ENCODE assay signal across 8 mouse cellular contexts in the genomic region with DNA sequence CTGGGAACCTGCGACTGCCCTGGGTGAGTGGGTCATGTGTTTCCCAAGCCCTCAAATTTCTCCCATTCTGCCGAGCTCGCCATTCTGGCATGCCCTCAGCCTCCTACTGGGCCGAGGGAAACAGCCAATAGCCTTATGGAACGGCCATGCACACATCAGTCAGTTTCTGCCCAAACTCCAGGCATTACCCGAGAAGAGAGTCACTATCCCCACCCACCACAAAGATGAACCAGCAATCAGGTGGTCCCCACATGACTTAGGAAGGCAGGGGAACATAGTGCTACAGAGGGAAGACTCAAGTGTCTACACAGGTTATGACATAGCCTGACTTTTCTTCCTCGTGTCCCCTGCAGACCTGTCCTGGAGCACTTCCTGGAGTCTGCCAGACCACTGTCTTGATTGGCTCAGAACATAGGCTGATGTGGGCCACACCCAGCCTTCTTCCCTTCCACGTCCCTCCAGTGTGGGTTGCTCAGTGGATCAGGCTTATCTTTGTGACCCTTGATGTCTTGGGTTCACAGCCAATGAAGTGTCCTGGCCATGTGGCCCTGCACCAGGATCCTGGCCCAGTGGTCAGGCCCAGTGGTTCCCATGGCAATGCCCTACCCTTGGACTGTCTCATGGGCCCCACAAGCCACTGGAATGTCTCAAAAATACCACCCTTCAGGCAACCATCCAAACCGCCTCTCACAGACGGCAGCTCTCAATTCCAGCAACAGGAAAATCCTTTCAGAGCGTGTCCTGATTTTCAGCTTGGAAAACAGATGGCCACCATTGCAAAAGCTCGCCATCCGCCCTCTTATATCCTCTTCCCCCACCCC. TPM values are rescaled to one million over a fixed set of nuclear protein-coding genes. Genes with fewer than 3 reads are reported as not detected.
DNase-seq lines count a peak whose midpoint lies in the region; ATAC-seq lines count a peak whose summit lies in the region.

No protein-coding gene starts in this region.

- H3K9me3 ChIP-seq in neural tube, embryonic 13.5 days, result no peaks in the 10 kb centered on the region
- no peaks in the 10 kb centered on the region for H3K9me3 ChIP-seq in heart, embryonic 16.5 days (replicated peaks; ENCODE audit: control insufficient read depth, low read length)
- no peaks in the 10 kb centered on the region for H3K9me3 ChIP-seq in midbrain, embryonic 14.5 days (ENCODE audit: control insufficient read depth, low read length)

- no peak for ATAC-seq in neural tube, embryonic 13.5 days (ENCODE audit: low read depth)
- no peak for ATAC-seq in heart, embryonic 16.5 days (replicated peaks; ENCODE audit: extremely low read depth, insufficient read depth, low FRiP score)
- no peak for ATAC-seq in midbrain, embryonic 14.5 days (ENCODE audit: low FRiP score, low TSS enrichment)
- ATAC-seq in megakaryocyte-erythroid progenitor cell, adult 5-6 weeks (replicated peaks; ENCODE audit: low FRiP score, low TSS enrichment, poor library complexity, severe bottlenecking), result no peak

- 46% methylated on average over 13 of the region's 13 CpGs for WGBS in neural tube, embryonic 13.5 days
- WGBS in heart, embryonic 16.5 days, result 47% methylated on average over 13 of the region's 13 CpGs
- 30% methylated on average over 13 of the region's 13 CpGs for WGBS in midbrain, embryonic 14.5 days

- H3K4me3 ChIP-seq in neural tube, embryonic 13.5 days, result no peak overlapping the region
- H3K4me3 ChIP-seq in heart, embryonic 16.5 days (ENCODE audit: low read length), result no peak overlapping the region
- H3K4me3 ChIP-seq in midbrain, embryonic 14.5 days (replicated peaks; ENCODE audit: low read depth, low read length), result no peak overlapping the region

- no peaks in the 10 kb centered on the region for H3K27me3 ChIP-seq in neural tube, embryonic 13.5 days
- no peaks in the 10 kb centered on the region for H3K27me3 ChIP-seq in heart, embryonic 16.5 days (ENCODE audit: control insufficient read depth, insufficient read depth, low read length)
- no peaks in the 10 kb centered on the region for H3K27me3 ChIP-seq in midbrain, embryonic 14.5 days (ENCODE audit: control insufficient read depth, insufficient read depth, low read length)

- H3K36me3 ChIP-seq in neural tube, embryonic 13.5 days, result no peaks in the 10 kb centered on the region
- H3K36me3 ChIP-seq in heart, embryonic 16.5 days (ENCODE audit: control insufficient read depth, insufficient read depth), result no peaks in the 10 kb centered on the region
- H3K36me3 ChIP-seq in midbrain, embryonic 14.5 days (ENCODE audit: control insufficient read depth, insufficient read depth, low read length), result no peaks in the 10 kb centered on the region

- peak overlapping the region; percentile 100 for H3K27ac ChIP-seq in neural tube, embryonic 13.5 days (replicated peaks)
- H3K27ac ChIP-seq in heart, embryonic 16.5 days (ENCODE audit: low read length), result peak overlapping the region; percentile 99
- H3K27ac ChIP-seq in midbrain, embryonic 14.5 days (replicated peaks; ENCODE audit: low read depth, low read length), result peak overlapping the region; percentile 50

- peaks cover 73% of the 10 kb centered on the region for H3K4me1 ChIP-seq in neural tube, embryonic 13.5 days (replicated peaks)
- H3K4me1 ChIP-seq in heart, embryonic 16.5 days (ENCODE audit: control insufficient read depth, insufficient read depth, low read length), result peaks cover 56% of the 10 kb centered on the region
- H3K4me1 ChIP-seq in midbrain, embryonic 14.5 days (ENCODE audit: control insufficient read depth, insufficient read depth, low read length), result peaks cover 62% of the 10 kb centered on the region

- no peak for DNase-seq in neural tube, embryonic 10.5 days (ENCODE audit: extremely low spot score, low spot score)
- DNase-seq in cerebellum, postnatal 25 days, result peak; percentile 63 to 71
- DNase-seq in layer of hippocampus, postnatal 14 days (ENCODE audit: low spot score in 2 of 2), result peak; percentile 56 to 81
- DNase-seq in midbrain, embryonic 14.5 days, result peak; percentile 76
- no peak for DNase-seq in B cell, adult 2 months

- no peak overlapping the region for H3K4me2 ChIP-seq in neural tube, embryonic 13.5 days
- H3K4me2 ChIP-seq in heart, embryonic 16.5 days (ENCODE audit: low read depth, low read length), result no peak overlapping the region
- no peak overlapping the region for H3K4me2 ChIP-seq in midbrain, embryonic 14.5 days (ENCODE audit: low read length)

- H3K9ac ChIP-seq in neural tube, embryonic 13.5 days, result no peak overlapping the region
- no peak overlapping the region for H3K9ac ChIP-seq in heart, embryonic 16.5 days (ENCODE audit: low read length)
- no peak overlapping the region for H3K9ac ChIP-seq in midbrain, embryonic 14.5 days (replicated peaks; ENCODE audit: low read length)

RNA-seq across cellular contexts. Expression of a gene that starts 58.0 kb away (rescaled TPM):
- 59.9 and 60.7 TPM in 2 replicates for polyA plus RNA-seq in neural tube, embryonic 13.5 days (2015; fragmentation: Nextera tagmentation; extraction: Ambion mirVana)
- 25.4 and 32.4 TPM in 2 replicates for polyA plus RNA-seq in heart, embryonic 16.5 days (2015; fragmentation: Nextera tagmentation; extraction: Ambion mirVana)
- 10 to 100 TPM; 64.9 to 65.1 TPM for total RNA-seq in layer of hippocampus, postnatal 14 days (2021)
- 71.6 and 80.2 TPM in 2 replicates for polyA plus RNA-seq in midbrain, embryonic 14.5 days (2014; fragmentation: Nextera tagmentation; extraction: Ambion mirVana)
- 0.76 and 0.94 TPM in 2 replicates for total RNA-seq in megakaryocyte-erythroid progenitor cell, adult 5-6 weeks (2014; fragmentation: Nextera tagmentation)
- total RNA-seq in megakaryocyte-erythroid progenitor cell, adult 5-6 weeks (2017), result 1.1 and 2.7 TPM in 2 replicates

Comparison
In these comparisons a context has a peak if more than half of its experiments do, and no peak if none do; other contexts are left out.
1. H3K27ac ChIP-seq: peak in every context shown above with its lines; median percentile 100 in neural tube, embryonic 13.5 days; 99 in heart, embryonic 16.5 days; 50 in midbrain, embryonic 14.5 days.
2. DNase-seq: peak in cerebellum, postnatal 25 days (2 of 2), layer of hippocampus, postnatal 14 days (2 of 2) and midbrain, embryonic 14.5 days (single experiment); none in neural tube, embryonic 10.5 days (single experiment) and B cell, adult 2 months (0 of 2).